Mouse (Mus musculus): ENCODE data around the gene Btnl2.

DNA sequence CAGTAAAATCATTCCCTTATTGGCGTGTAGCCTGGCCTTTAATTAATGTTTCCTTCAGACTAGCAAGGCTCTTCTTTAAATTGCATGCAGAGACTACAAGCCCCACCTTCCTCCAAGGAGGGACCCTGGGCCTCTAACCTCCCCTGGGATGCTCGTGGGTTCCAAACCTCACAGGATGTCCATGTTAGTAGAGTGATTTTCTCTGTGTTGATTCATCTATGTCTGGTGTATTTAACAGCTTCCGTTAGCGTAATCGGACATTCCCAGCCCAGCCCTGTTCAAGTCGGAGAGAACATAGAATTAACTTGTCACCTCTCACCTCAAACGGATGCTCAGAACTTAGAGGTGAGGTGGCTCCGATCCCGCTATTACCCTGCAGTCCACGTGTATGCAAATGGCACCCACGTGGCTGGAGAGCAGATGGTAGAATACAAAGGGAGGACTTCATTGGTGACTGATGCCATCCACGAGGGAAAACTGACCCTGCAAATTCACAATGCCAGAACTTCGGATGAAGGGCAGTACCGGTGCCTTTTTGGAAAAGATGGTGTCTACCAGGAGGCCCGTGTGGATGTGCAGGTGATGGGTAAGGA, 8.4 kb downstream of the Btnl2 start:
- TF ChIP-seq TAL1 (IDR thresholded peaks at IDR 0.05; ENCODE audit: low read length), result no peak
- no peak for TF ChIP-seq GATA1 (IDR thresholded peaks at IDR 0.05; ENCODE audit: low read length)

Data from erythroblast, embryonic 14.5 days (primary cell).